Mouse (Mus musculus): ENCODE results near the gene Armc2. TPM values are rescaled to one million over a fixed set of nuclear protein-coding genes. Genes with fewer than 3 reads are reported as not detected.

The Armc2 gene
- 10 to 100 TPM; 12.6 to 14.1 TPM for total RNA-seq (2021)
- long read RNA-seq, experiment 1, full-length matches to known transcripts, result 1 of 1 reads
- long read RNA-seq, experiment 1, partial matches to known transcripts, result 0 of 1 reads
- long read RNA-seq, experiment 1, other reads (novel, unspliced or antisense), result 0 of 1 reads
- long read RNA-seq, experiment 2, full-length matches to known transcripts, result 1 of 4 reads
- long read RNA-seq, experiment 2, partial matches to known transcripts, result 0 of 4 reads
- long read RNA-seq, experiment 2, other reads (novel, unspliced or antisense), result 3 of 4 reads

- peak within 1 kb of the TSS; percentile 85 for H3K27ac ChIP-seq
- intact Hi-C loops (cut with DNase I), result loop anchor here (10.0 kb wide), 1 partner anchor 257 kb away; the partner anchor contains the start of gene Foxo3
Observed at GRCm38 (mm10) chr10:42018016-42018949, at the start of gene Armc2. Armc2 (minus strand) TSS chr10:42018442.

GRCm38 (mm10) chr10:42064446-42064845, 46.2 kb upstream of the Armc2 start:
- no peak for TF ChIP-seq CTCF (IDR thresholded peaks at IDR 0.05)
- intact Hi-C loops (cut with DNase I), result no loop called here
- no peak overlapping the region for H3K27ac ChIP-seq
- DNase-seq (ENCODE audit: extremely low spot score in 1 of 2, low spot score in 2 of 2), result no peak
- H3K4me3 ChIP-seq, result no peak overlapping the region

More at GRCm38 (mm10) chr10:42018016-42018949, at the start of gene Armc2:
- TF ChIP-seq CTCF (IDR thresholded peaks at IDR 0.05), result no peak
- H3K4me3 ChIP-seq, result peak within 1 kb of the TSS; percentile 75
- DNase-seq (ENCODE audit: extremely low spot score in 1 of 2, low spot score in 2 of 2), result peak; percentile 79 to 80

- Histone ChIP-seq H3K27ac (no peak overlapping the region), H3K4me3 (no peak overlapping the region)
- intact Hi-C loops (cut with DNase I), result no loop called here
- no peak for DNase-seq (ENCODE audit: extremely low spot score in 1 of 2, low spot score in 2 of 2)
- no peak for TF ChIP-seq CTCF (IDR thresholded peaks at IDR 0.05)
Observed at GRCm38 (mm10) chr10:42059522-42059921, 41.3 kb upstream of the Armc2 start.

- intact Hi-C loops (cut with DNase I), result no loop called here
- TF ChIP-seq CTCF (IDR thresholded peaks at IDR 0.05), result no peak
- Histone ChIP-seq H3K4me3 (no peak overlapping the region), H3K27ac (no peak overlapping the region)
- DNase-seq (ENCODE audit: extremely low spot score in 1 of 2, low spot score in 2 of 2), result no peak
Observed at GRCm38 (mm10) chr10:42057746-42058145, 39.5 kb upstream of the Armc2 start.

- DNase-seq (ENCODE audit: extremely low spot score in 1 of 2, low spot score in 2 of 2), result no peak
- no peak overlapping the region for H3K4me3 ChIP-seq
- H3K27ac ChIP-seq, result no peak overlapping the region
- intact Hi-C loops (cut with DNase I), result no loop called here
- no peak for TF ChIP-seq CTCF (IDR thresholded peaks at IDR 0.05)
Observed at GRCm38 (mm10) chr10:42057231-42057601, 39.0 kb upstream of the Armc2 start.

GRCm38 (mm10) chr10:42056486-42057230, 38.4 kb upstream of the Armc2 start:
- DNase-seq (ENCODE audit: extremely low spot score in 1 of 2, low spot score in 2 of 2), result no peak
- no peak overlapping the region for H3K27ac ChIP-seq
- intact Hi-C loops (cut with DNase I), result no loop called here
- TF ChIP-seq CTCF (IDR thresholded peaks at IDR 0.05), result no peak
- H3K4me3 ChIP-seq, result no peak overlapping the region

GRCm38 (mm10) chr10:42055224-42056165, 37.3 kb upstream of the Armc2 start:
- no peak for DNase-seq (ENCODE audit: extremely low spot score in 1 of 2, low spot score in 2 of 2)
- H3K27ac ChIP-seq, result no peak overlapping the region
- TF ChIP-seq CTCF (IDR thresholded peaks at IDR 0.05), result no peak
- H3K4me3 ChIP-seq, result no peak overlapping the region
- intact Hi-C loops (cut with DNase I), result no loop called here

GRCm38 (mm10) chr10:42051069-42051468, 32.8 kb upstream of the Armc2 start:
- no peak for DNase-seq (ENCODE audit: extremely low spot score in 1 of 2, low spot score in 2 of 2)
- TF ChIP-seq CTCF (IDR thresholded peaks at IDR 0.05), result no peak
- Histone ChIP-seq H3K27ac (no peak overlapping the region), H3K4me3 (no peak overlapping the region)
- intact Hi-C loops (cut with DNase I), result no loop called here

- intact Hi-C loops (cut with DNase I), result no loop called here
- TF ChIP-seq CTCF (IDR thresholded peaks at IDR 0.05), result no peak
- no peak overlapping the region for H3K4me3 ChIP-seq
- DNase-seq (ENCODE audit: extremely low spot score in 1 of 2, low spot score in 2 of 2), result peak in 1 of 2 experiments; percentile 19
- H3K27ac ChIP-seq, result no peak overlapping the region
Observed at GRCm38 (mm10) chr10:42048648-42049047, 30.4 kb upstream of the Armc2 start.

- Histone ChIP-seq H3K4me3 (no peak overlapping the region), H3K27ac (peak overlapping the region; percentile 84)
- TF ChIP-seq CTCF (IDR thresholded peaks at IDR 0.05), result no peak
- intact Hi-C loops (cut with DNase I), result no loop called here
- DNase-seq (ENCODE audit: extremely low spot score in 1 of 2, low spot score in 2 of 2), result no peak
Observed at GRCm38 (mm10) chr10:42044574-42044973, 26.3 kb upstream of the Armc2 start.

GRCm38 (mm10) chr10:42043307-42043706, 25.1 kb upstream of the Armc2 start:
- no peak for TF ChIP-seq CTCF (IDR thresholded peaks at IDR 0.05)
- H3K4me3 ChIP-seq, result no peak overlapping the region
- DNase-seq (ENCODE audit: extremely low spot score in 1 of 2, low spot score in 2 of 2), result no peak
- peak overlapping the region; percentile 84 for H3K27ac ChIP-seq
- intact Hi-C loops (cut with DNase I), result loop anchor here (1.0 to 2.0 kb wide), 3 partner anchors 59 to 233 kb away; partner anchors contain the start of gene Foxo3
